ENCODE assay signal across 27 mouse cellular contexts in the genomic region with DNA sequence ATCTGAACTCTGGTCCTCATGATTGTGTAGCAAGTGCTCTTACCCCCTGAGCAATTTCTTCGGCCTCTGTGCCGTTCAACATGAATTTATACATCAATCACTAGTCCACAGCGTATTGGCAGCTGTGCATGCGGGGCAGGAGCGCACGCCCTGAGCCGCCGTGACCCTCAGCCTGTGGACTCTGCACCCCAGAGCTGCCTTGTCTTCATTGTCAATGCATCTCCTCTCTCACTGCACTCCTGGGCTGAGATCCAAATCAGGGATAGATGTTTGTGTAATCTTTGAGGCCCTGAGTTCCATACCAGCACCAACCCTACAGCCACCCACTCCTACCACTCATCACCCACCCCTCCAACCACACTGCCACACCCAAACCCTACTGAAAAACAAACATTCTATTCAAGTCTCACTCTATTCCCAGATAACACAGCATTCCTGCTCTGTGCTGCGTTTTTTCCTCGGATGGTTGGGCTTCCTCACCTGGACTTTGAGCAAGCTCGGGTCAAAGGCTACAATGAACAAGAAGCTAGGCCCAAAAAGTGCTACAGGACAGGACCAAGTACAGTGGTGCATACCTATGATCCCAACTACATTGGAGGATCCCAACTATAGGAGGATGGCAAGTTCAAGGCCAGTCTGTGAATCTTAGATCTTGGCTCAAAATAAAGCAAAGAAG. TPM values are rescaled to one million over a fixed set of nuclear protein-coding genes. Genes with fewer than 3 reads are reported as not detected.
DNase-seq lines count a peak whose midpoint lies in the region; ATAC-seq and TF ChIP-seq lines count a peak whose summit lies in the region.
"Had no signal": no experiment of that assay in that cellular context is flagged by ENCODE, and none has a peak within 500 bp of the region (broad histone marks: within the 10 kb centered on the region; RNA-seq: fewer than 3 reads in every experiment).

No protein-coding gene starts in this region.

- WGBS in intestine, embryonic 16.5 days: 76% methylated on average over 11 of the region's 11 CpGs
- 94% methylated on average over 11 of the region's 11 CpGs for WGBS in midbrain, postnatal 0 days

- H3K27ac ChIP-seq in intestine, embryonic 16.5 days (ENCODE audit: low read length): peak overlapping the region; percentile 18; the same call in 1 of the 2 replicates
- no peak overlapping the region for H3K27ac ChIP-seq in midbrain, postnatal 0 days (ENCODE audit: low read depth, low read length)
- H3K27ac ChIP-seq: embryonic facial prominence, embryonic 10.5 days; forebrain, embryonic 10.5 days; heart, adult 2 months; hindbrain, embryonic 12.5 days; neural tube, embryonic 12.5 days had no signal

- H3K36me3 ChIP-seq in intestine, embryonic 16.5 days (ENCODE audit: control insufficient read depth, insufficient read depth, low read length): peaks cover 24% of the 10 kb centered on the region
- H3K36me3 ChIP-seq in midbrain, postnatal 0 days (ENCODE audit: insufficient read depth, low read length): peaks cover 65% of the 10 kb centered on the region

- TF ChIP-seq CTCF in midbrain, postnatal 0 days (IDR thresholded peaks at IDR 0.05): no peak

- peak; percentile 92 for ATAC-seq in intestine, embryonic 16.5 days
- no peak for ATAC-seq in midbrain, postnatal 0 days (ENCODE audit: low FRiP score)
- ATAC-seq: Patski had no signal

- H3K9ac ChIP-seq in intestine, embryonic 16.5 days (ENCODE audit: low read depth, low read length): no peak overlapping the region
- no peak overlapping the region for H3K9ac ChIP-seq in midbrain, postnatal 0 days (replicated peaks; ENCODE audit: low read length, poor library complexity, severe bottlenecking)
- H3K9ac ChIP-seq: hindbrain, embryonic 12.5 days; neural tube, embryonic 12.5 days had no signal

- H3K4me3 ChIP-seq in intestine, embryonic 16.5 days (ENCODE audit: low read length): no peak overlapping the region
- no peak overlapping the region for H3K4me3 ChIP-seq in midbrain, postnatal 0 days (ENCODE audit: low read depth, low read length)
- H3K4me3 ChIP-seq: embryonic facial prominence, embryonic 10.5 days; forebrain, embryonic 10.5 days; heart, adult 2 months; hindbrain, embryonic 12.5 days; megakaryocyte, embryonic 14.5 days; neural tube, embryonic 12.5 days had no signal

- no peaks in the 10 kb centered on the region for H3K9me3 ChIP-seq in intestine, embryonic 16.5 days (ENCODE audit: control insufficient read depth, low read length)
- H3K9me3 ChIP-seq in midbrain, postnatal 0 days (ENCODE audit: low read length): no peaks in the 10 kb centered on the region
- H3K9me3 ChIP-seq: embryonic facial prominence, embryonic 10.5 days; forebrain, embryonic 10.5 days; G1E; hindbrain, embryonic 12.5 days; neural tube, embryonic 12.5 days had no signal

- no peaks in the 10 kb centered on the region for H3K27me3 ChIP-seq in intestine, embryonic 16.5 days (replicated peaks; ENCODE audit: control insufficient read depth, insufficient read depth, low read length)
- H3K27me3 ChIP-seq in midbrain, postnatal 0 days (ENCODE audit: insufficient read depth, low read length): no peaks in the 10 kb centered on the region
- H3K27me3 ChIP-seq: CH12.LX; hindbrain, embryonic 12.5 days; megakaryocyte, embryonic 14.5 days; neural tube, embryonic 12.5 days; Patski had no signal

- H3K4me2 ChIP-seq in intestine, embryonic 16.5 days (ENCODE audit: low read depth, low read length): no peak overlapping the region
- H3K4me2 ChIP-seq in midbrain, postnatal 0 days (ENCODE audit: low read depth, low read length, poor library complexity, severe bottlenecking): no peak overlapping the region
- H3K4me2 ChIP-seq: hindbrain, embryonic 12.5 days; neural tube, embryonic 12.5 days had no signal

- H3K4me1 ChIP-seq in intestine, embryonic 16.5 days (ENCODE audit: control insufficient read depth, insufficient read depth, low read length): no peaks in the 10 kb centered on the region
- no peaks in the 10 kb centered on the region for H3K4me1 ChIP-seq in midbrain, postnatal 0 days (ENCODE audit: insufficient read depth, low read length)
- H3K4me1 ChIP-seq: embryonic facial prominence, embryonic 10.5 days; forebrain, embryonic 10.5 days; hindbrain, embryonic 12.5 days; megakaryocyte, embryonic 14.5 days; neural tube, embryonic 12.5 days had no signal

- DNase-seq in kidney, adult 8-10 months: peak; percentile 65 to 67
- DNase-seq in kidney, postnatal 10 days: no peak
- peak; percentile 13 for DNase-seq in 3T3-L1 (ENCODE audit: low read depth, low spot score)
- DNase-seq in kidney, postnatal 36 days: peak; percentile 61 to 66
- no peak for DNase-seq in cerebellum, adult 9-11 months
- DNase-seq in layer of hippocampus, adult 18-20 months (ENCODE audit: low spot score in 2 of 2): no peak
- DNase-seq in midbrain, postnatal 0 days (ENCODE audit: low spot score): no peak
- DNase-seq: B cell, adult 2 months; cerebellum, adult 9-10 months; gastrocnemius, postnatal 36 days; heart, adult 2 months; layer of hippocampus, postnatal 36 days; lung, adult 18-20 months; lung, postnatal 14 days; midbrain, embryonic 14.5 days; right cerebral cortex, postnatal 14 days; spleen, adult 18-20 months; thymus, postnatal 36 days had no signal

RNA-seq across cellular contexts. Expression of a gene that starts 16.5 kb away (rescaled TPM):
- 7.9 and 9.0 TPM in 2 replicates for polyA plus RNA-seq in intestine, embryonic 16.5 days (2015; fragmentation: Nextera tagmentation; extraction: Ambion mirVana)
- total RNA-seq in layer of hippocampus, adult 18-20 months (2021): 10 to 100 TPM; 16.8 to 17.4 TPM
- total RNA-seq in midbrain, postnatal 0 days (2014; rRNA removed): 13.9 and 23.4 TPM in 2 replicates
- polyA plus RNA-seq in midbrain, postnatal 0 days (2015; fragmentation: Nextera tagmentation; extraction: Ambion mirVana): 12.9 and 13.1 TPM in 2 replicates

RNA-seq across cellular contexts. Expression of a gene that starts 33.0 kb away (rescaled TPM):
- polyA plus RNA-seq in intestine, embryonic 16.5 days (2015; fragmentation: Nextera tagmentation; extraction: Ambion mirVana): 223 and 239 TPM in 2 replicates
- total RNA-seq in layer of hippocampus, adult 18-20 months (2021): 100 to 1,000 TPM; 186 to 195 TPM
- 95.3 and 124 TPM in 2 replicates for total RNA-seq in midbrain, postnatal 0 days (2014; rRNA removed)
- polyA plus RNA-seq in midbrain, postnatal 0 days (2015; fragmentation: Nextera tagmentation; extraction: Ambion mirVana): 289 and 306 TPM in 2 replicates

RNA-seq across cellular contexts. Expression of a gene that starts 56.2 kb away (rescaled TPM):
- 2,576 and 2,612 TPM in 2 replicates for polyA plus RNA-seq in intestine, embryonic 16.5 days (2015; fragmentation: Nextera tagmentation; extraction: Ambion mirVana)
- 1,000 to 10,000 TPM; 2,031 to 2,127 TPM for total RNA-seq in layer of hippocampus, adult 18-20 months (2021)
- total RNA-seq in midbrain, postnatal 0 days (2014; rRNA removed): 1,086 and 1,419 TPM in 2 replicates
- 4,369 and 4,581 TPM in 2 replicates for polyA plus RNA-seq in midbrain, postnatal 0 days (2015; fragmentation: Nextera tagmentation; extraction: Ambion mirVana)

Comparison
In these comparisons a context has a peak if more than half of its experiments do, and no peak if none do; other contexts are left out.
1. DNase-seq: peak in kidney, adult 8-10 months (2 of 2), 3T3-L1 (single experiment) and kidney, postnatal 36 days (2 of 2); none in kidney, postnatal 10 days (single experiment), cerebellum, adult 9-11 months (single experiment), layer of hippocampus, adult 18-20 months (0 of 2) and midbrain, postnatal 0 days (single experiment).